Comparison of ENCODE assay signal across 24 mouse cellular contexts in the genomic region with DNA sequence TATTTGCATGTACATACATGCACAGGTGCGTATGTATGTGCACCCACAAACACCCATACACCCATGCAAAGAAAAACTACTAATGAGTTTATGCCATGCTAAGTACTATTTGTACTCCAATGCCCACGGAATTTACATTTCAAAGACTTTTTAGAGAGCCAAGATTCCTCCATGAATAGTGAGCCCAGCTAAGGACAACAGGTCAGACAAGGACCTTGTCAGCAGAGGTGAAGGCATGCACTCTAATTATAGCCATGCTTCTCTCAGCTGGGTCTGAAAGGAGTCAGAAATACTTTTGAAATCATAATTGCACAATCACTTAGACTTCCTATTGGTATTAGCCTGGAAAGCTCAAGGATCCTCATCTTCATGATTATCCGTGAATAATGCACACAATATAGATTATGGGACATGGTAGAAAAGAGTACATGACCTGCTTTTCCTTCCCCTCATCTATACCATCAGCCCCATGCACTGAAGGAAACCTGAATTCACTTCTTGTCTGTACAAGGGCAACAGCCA.
DNase-seq lines count a peak whose midpoint lies in the region; ATAC-seq and TF ChIP-seq lines count a peak whose summit lies in the region.
"Had no signal": no experiment of that assay in that cellular context is flagged by ENCODE, and none has a peak within 500 bp of the region (broad histone marks: within the 10 kb centered on the region; RNA-seq: fewer than 3 reads in every experiment).

No protein-coding gene starts in this region.

- no peak for TF ChIP-seq CTCF in brain, embryonic 14.5 days (IDR thresholded peaks at IDR 0.05; ENCODE audit: borderline replicate concordance, extremely low read depth, insufficient read depth, insufficient read length)
- no peak for TF ChIP-seq CTCF in heart, postnatal 0 days (IDR thresholded peaks at IDR 0.05; ENCODE audit: low read depth)

- H3K27ac ChIP-seq in heart, embryonic 10.5 days = peak overlapping the region; percentile 79
- no peak overlapping the region for H3K27ac ChIP-seq in ES-E14 (ENCODE audit: insufficient read depth, low read depth, low read length, poor library complexity, severe bottlenecking)
- peak overlapping the region; percentile 82 for H3K27ac ChIP-seq in heart, postnatal 0 days (ENCODE audit: low read depth)
- H3K27ac ChIP-seq: embryonic facial prominence, embryonic 12.5 days; hindbrain, embryonic 15.5 days; limb, embryonic 15.5 days; liver, embryonic 15.5 days; macrophage; neural tube, embryonic 12.5 days had no signal

- no peak for TF ChIP-seq POLR2A in brain, embryonic 14.5 days (IDR thresholded peaks at IDR 0.05; ENCODE audit: borderline replicate concordance, extremely low read depth, insufficient read depth, insufficient read length, poor library complexity, severe bottlenecking)

- DNase-seq in heart, embryonic 10.5 days (ENCODE audit: low spot score) = no peak
- DNase-seq in heart, postnatal 25 days (ENCODE audit: low spot score) = no peak
- DNase-seq in ES-E14 (ENCODE audit: low read depth, low spot score) = peak; percentile 12
- DNase-seq in brain, embryonic 14.5 days (ENCODE audit: low read depth) = peak; percentile 16
- DNase-seq in heart, postnatal 0 days (ENCODE audit: low spot score) = peak; percentile 78
- DNase-seq in kidney, adult 18-20 months = no peak
- no peak for DNase-seq in cerebellum, adult 18-20 months
- DNase-seq: adrenal gland, adult 2 months; cerebellum, postnatal 10 days; layer of hippocampus, postnatal 36 days; right cerebral cortex, adult 18-20 months; thymus, postnatal 36 days had no signal

- peaks cover 42% of the 10 kb centered on the region for H3K4me1 ChIP-seq in heart, embryonic 10.5 days
- peaks cover 6 to 7% of the 10 kb centered on the region in 2 experiments; a peak in 3 of 4 replicates for H3K4me1 ChIP-seq in ES-E14 (ENCODE audit: control insufficient read depth in 2 of 2, insufficient read depth in 2 of 2, low read length in 2 of 2, poor library complexity in 1 of 2)
- H3K4me1 ChIP-seq in heart, postnatal 0 days (ENCODE audit: control insufficient read depth, insufficient read depth) = peaks cover 42% of the 10 kb centered on the region
- H3K4me1 ChIP-seq: embryonic facial prominence, embryonic 12.5 days; hindbrain, embryonic 15.5 days; limb, embryonic 15.5 days; liver, embryonic 15.5 days; neural tube, embryonic 12.5 days had no signal

- H3K9me3 ChIP-seq in heart, embryonic 10.5 days = no peaks in the 10 kb centered on the region
- no peaks in the 10 kb centered on the region for H3K9me3 ChIP-seq in ES-E14 (ENCODE audit: control insufficient read depth, insufficient read depth, low read depth, low read length)
- no peaks in the 10 kb centered on the region for H3K9me3 ChIP-seq in heart, postnatal 0 days (replicated peaks; ENCODE audit: control insufficient read depth, low read length)
- H3K9me3 ChIP-seq: embryonic facial prominence, embryonic 12.5 days; hindbrain, embryonic 15.5 days; intestine, embryonic 15.5 days; kidney, embryonic 15.5 days; limb, embryonic 15.5 days; liver, embryonic 15.5 days; midbrain, embryonic 10.5 days; neural tube, embryonic 12.5 days had no signal

- H3K4me2 ChIP-seq in heart, postnatal 0 days (ENCODE audit: low read depth, low read length) = no peak overlapping the region
- H3K4me2 ChIP-seq: embryonic facial prominence, embryonic 12.5 days; hindbrain, embryonic 15.5 days; intestine, embryonic 15.5 days; kidney, embryonic 15.5 days; limb, embryonic 15.5 days; liver, embryonic 15.5 days; neural tube, embryonic 12.5 days had no signal

- H3K36me3 ChIP-seq in heart, embryonic 10.5 days = no peaks in the 10 kb centered on the region
- no peaks in the 10 kb centered on the region for H3K36me3 ChIP-seq in ES-E14 (ENCODE audit: control insufficient read depth, insufficient read depth, low read length, poor library complexity, severe bottlenecking)
- H3K36me3 ChIP-seq in heart, postnatal 0 days (replicated peaks; ENCODE audit: control insufficient read depth, insufficient read depth, low read length) = no peaks in the 10 kb centered on the region
- H3K36me3 ChIP-seq: embryonic facial prominence, embryonic 12.5 days; hindbrain, embryonic 15.5 days; intestine, embryonic 15.5 days; kidney, embryonic 15.5 days; limb, embryonic 15.5 days; liver, embryonic 15.5 days; midbrain, embryonic 10.5 days; neural tube, embryonic 12.5 days had no signal

- WGBS in heart, embryonic 10.5 days = 68% methylated on average over 3 of the region's 3 CpGs
- WGBS in heart, postnatal 0 days = 45% methylated on average over 3 of the region's 3 CpGs

- ATAC-seq in heart, postnatal 0 days (ENCODE audit: insufficient read depth, low read depth) = peak; percentile 88
- ATAC-seq: CD4-positive, CD25-positive, alpha-beta regulatory T cell, adult 4 months; forebrain, embryonic 16.5 days had no signal

- TF ChIP-seq EP300 in heart, postnatal 0 days (IDR thresholded peaks at IDR 0.05; ENCODE audit: low read depth) = 0 out of 2 replicates have a peak, but pooled peaks have one; percentile 29

- H3K4me3 ChIP-seq in heart, embryonic 10.5 days = no peak overlapping the region
- no peak overlapping the region for H3K4me3 ChIP-seq in ES-E14 (ENCODE audit: insufficient read depth in 1 of 2, low read depth in 1 of 2, low read length in 2 of 2, poor library complexity in 1 of 2, severe bottlenecking in 1 of 2)
- no peak overlapping the region for H3K4me3 ChIP-seq in heart, postnatal 0 days (ENCODE audit: low read depth, low read length)
- H3K4me3 ChIP-seq: embryonic facial prominence, embryonic 12.5 days; erythroblast, embryonic 14.5 days; hindbrain, embryonic 15.5 days; intestine, embryonic 15.5 days; kidney, embryonic 15.5 days; limb, embryonic 15.5 days; liver, embryonic 15.5 days; midbrain, embryonic 10.5 days; neural tube, embryonic 12.5 days had no signal

- H3K27me3 ChIP-seq in heart, embryonic 10.5 days (ENCODE audit: insufficient read depth, poor library complexity, severe bottlenecking) = no peaks in the 10 kb centered on the region
- no peaks in the 10 kb centered on the region for H3K27me3 ChIP-seq in heart, postnatal 0 days (ENCODE audit: control insufficient read depth, insufficient read depth, low read length)
- H3K27me3 ChIP-seq: embryonic facial prominence, embryonic 12.5 days; hindbrain, embryonic 15.5 days; intestine, embryonic 15.5 days; kidney, embryonic 15.5 days; limb, embryonic 15.5 days; liver, embryonic 15.5 days; neural tube, embryonic 12.5 days had no signal

- intact Hi-C loops in heart, postnatal 25 days (cut with DNase I) = no loop called here

- no peak overlapping the region for H3K9ac ChIP-seq in ES-E14 (ENCODE audit: insufficient read depth, low read depth, low read length, poor library complexity, severe bottlenecking)
- no peak overlapping the region for H3K9ac ChIP-seq in heart, postnatal 0 days (replicated peaks; ENCODE audit: low read depth, low read length)
- H3K9ac ChIP-seq: embryonic facial prominence, embryonic 12.5 days; hindbrain, embryonic 15.5 days; intestine, embryonic 15.5 days; kidney, embryonic 15.5 days; limb, embryonic 15.5 days; liver, embryonic 15.5 days; neural tube, embryonic 12.5 days had no signal

- in situ Hi-C loops in ES-E14 (cut with MboI; ENCODE audit: low sequenced_read_pairs in 2 of 2, unreplicated experiment in 2 of 2) = no loop called here

TF ChIP-seq in ES-E14, 5 proteins besides CTCF, POLR2A, EP300 and RAD21:
- TF ChIP-seq ZNF384 (IDR thresholded peaks at IDR 0.05; ENCODE audit: low read depth, low read length) = no peak
- TF ChIP-seq MAFK (IDR thresholded peaks at IDR 0.05; ENCODE audit: insufficient read depth, low read depth, low read length) = no peak
- no peak for TF ChIP-seq CHD2 (IDR thresholded peaks at IDR 0.05; ENCODE audit: low read depth, low read length)
- TF ChIP-seq HCFC1 (IDR thresholded peaks at IDR 0.05; ENCODE audit: borderline replicate concordance, insufficient read depth, low read length) = no peak
- no peak for TF ChIP-seq ZC3H11A (IDR thresholded peaks at IDR 0.05; ENCODE audit: borderline replicate concordance, low read depth, low read length)

Comparison
In these comparisons a context has a peak if more than half of its experiments do, and no peak if none do; other contexts are left out.
1. DNase-seq: peak in ES-E14 (single experiment), brain, embryonic 14.5 days (single experiment) and heart, postnatal 0 days (single experiment); none in heart, embryonic 10.5 days (single experiment), heart, postnatal 25 days (single experiment), kidney, adult 18-20 months (single experiment) and cerebellum, adult 18-20 months (0 of 2).